Comparison of ENCODE assay signal across 8 mouse cellular contexts in genomic region chr16:24913641-24914392, GRCm38 (mm10).
A peak's percentile ranks its signal among the peaks of the same experiment; 100 is the strongest.
DNase-seq lines count a peak whose midpoint lies in the region.

No protein-coding gene starts in this region.

- intact Hi-C loops in heart, postnatal 14 days (cut with DNase I) = loop anchor here (5.0 kb wide), 1 partner anchor 143 kb away; no protein-coding TSS in a partner anchor

- peak; percentile 92 for DNase-seq in heart, adult 11 months
- DNase-seq in heart, postnatal 14 days = no peak
- DNase-seq in right cerebral cortex, adult 18-20 months = peak; percentile 22
- no peak for DNase-seq in right cerebral cortex, postnatal 10 days (ENCODE audit: low spot score in 2 of 2)
- peak; percentile 35 to 57 for DNase-seq in kidney, postnatal 36 days
- peak; percentile 34 for DNase-seq in thymus, postnatal 4 days
- no peak for DNase-seq in MN1 (ENCODE audit: low spot score)
- no peak for DNase-seq in layer of hippocampus, postnatal 25 days (ENCODE audit: extremely low spot score in 1 of 2, low spot score in 1 of 2)

Comparison
In these comparisons a context has a peak if more than half of its experiments do, and no peak if none do; other contexts are left out.
1. DNase-seq: peak in heart, adult 11 months (single experiment), right cerebral cortex, adult 18-20 months (single experiment), kidney, postnatal 36 days (2 of 2) and thymus, postnatal 4 days (single experiment); none in heart, postnatal 14 days (0 of 2), right cerebral cortex, postnatal 10 days (0 of 2), MN1 (single experiment) and layer of hippocampus, postnatal 25 days (0 of 2).